Mouse (Mus musculus) erythroid progenitor cell, adult 5-6 weeks (primary cell): ENCODE measurements at regions not wholly inside any gene's neighbourhood (a gene's known extent, or its start where the extent isn't known, plus 50 kb on each side); places are given as distances from the start of the nearest gene placed in this dataset.
"Not testable (repeated sequence)": the region's sequence is repeated elsewhere in the genome, so short reads cannot be mapped to it uniquely, and the experiment has no call there.

Source experiments
- ATAC-seq: replicated peaks from 2 replicates; pipeline ENCODE4 v1.8.0; 2016; ENCODE audit warnings: moderate number of reproducible peaks, mild to moderate bottlenecking, moderate TSS enrichment, inconsistent platforms; ENCODE audit not compliant: poor library complexity, low FRiP score, severe bottlenecking

DNA sequence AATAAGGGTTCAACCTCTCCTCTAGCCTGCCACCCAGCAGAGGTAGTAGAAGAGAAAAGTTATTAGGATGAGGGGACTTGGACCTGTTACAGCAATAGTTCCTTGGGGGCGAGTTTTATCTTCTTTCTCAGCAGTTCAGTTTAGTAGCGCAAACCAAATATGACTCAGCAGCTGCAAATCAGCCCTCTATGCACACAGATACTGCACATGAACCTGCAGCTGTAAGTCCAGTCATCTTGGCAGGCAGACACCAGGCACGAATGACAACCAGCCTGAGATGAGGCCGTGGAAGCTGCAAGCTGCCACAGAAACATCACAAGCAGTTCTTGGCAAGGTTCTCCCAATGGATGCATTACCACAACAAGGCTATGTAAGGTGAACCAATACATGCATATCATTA lies 327.0 kb upstream of the Akr1e1 start:
- ATAC-seq = no peak

DNA sequence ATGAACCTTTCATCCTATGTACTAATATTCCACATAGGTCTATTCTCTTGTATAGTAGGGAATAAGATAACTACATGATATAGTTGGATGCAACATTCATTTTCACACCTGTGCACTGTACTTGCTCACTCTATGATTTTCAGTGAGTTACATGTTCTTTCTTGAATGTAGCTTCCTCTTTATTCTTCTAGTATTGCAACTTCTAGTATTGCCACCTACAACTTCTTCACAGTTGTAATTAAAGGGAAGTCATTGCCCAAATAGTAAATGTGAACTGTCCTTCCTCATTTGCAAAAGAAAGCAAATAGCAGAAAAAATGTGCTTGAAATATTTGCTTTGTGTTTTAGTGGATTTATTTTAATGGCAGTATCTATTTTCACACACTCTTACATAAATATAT lies 330.9 kb upstream of the Akr1e1 start:
- no peak for ATAC-seq

DNA sequence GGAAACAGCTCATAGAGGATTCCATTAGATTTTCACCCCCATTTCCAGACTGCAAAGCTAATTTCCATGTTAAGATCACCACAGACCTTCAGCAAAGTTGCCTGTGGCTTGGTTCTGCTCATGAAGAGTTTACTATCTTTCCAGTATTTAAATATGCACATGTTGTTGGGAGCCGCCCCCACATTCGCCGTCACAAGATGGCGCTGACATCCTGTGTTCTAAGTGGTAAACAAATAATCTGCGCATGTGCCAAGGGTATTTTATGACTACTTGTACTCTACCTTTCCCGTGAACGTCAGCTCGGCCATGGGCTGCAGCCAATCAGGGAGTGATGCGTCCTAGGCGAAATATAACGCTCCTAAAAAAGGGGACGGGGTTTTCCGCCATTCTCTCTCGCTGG lies 333.5 kb upstream of the Akr1e1 start:
- not testable (repeated sequence) for ATAC-seq

- no peak for ATAC-seq
Observed at GRCm38 (mm10) chr13:4943046-4943445, 334.1 kb upstream of the Akr1e1 start.

- ATAC-seq = no peak
Observed at GRCm38 (mm10) chr13:4955384-4955783, 346.4 kb upstream of the Akr1e1 start.

GRCm38 (mm10) chr13:4964824-4965223 lies 355.9 kb upstream of the Akr1e1 start:
- no peak for ATAC-seq

DNA sequence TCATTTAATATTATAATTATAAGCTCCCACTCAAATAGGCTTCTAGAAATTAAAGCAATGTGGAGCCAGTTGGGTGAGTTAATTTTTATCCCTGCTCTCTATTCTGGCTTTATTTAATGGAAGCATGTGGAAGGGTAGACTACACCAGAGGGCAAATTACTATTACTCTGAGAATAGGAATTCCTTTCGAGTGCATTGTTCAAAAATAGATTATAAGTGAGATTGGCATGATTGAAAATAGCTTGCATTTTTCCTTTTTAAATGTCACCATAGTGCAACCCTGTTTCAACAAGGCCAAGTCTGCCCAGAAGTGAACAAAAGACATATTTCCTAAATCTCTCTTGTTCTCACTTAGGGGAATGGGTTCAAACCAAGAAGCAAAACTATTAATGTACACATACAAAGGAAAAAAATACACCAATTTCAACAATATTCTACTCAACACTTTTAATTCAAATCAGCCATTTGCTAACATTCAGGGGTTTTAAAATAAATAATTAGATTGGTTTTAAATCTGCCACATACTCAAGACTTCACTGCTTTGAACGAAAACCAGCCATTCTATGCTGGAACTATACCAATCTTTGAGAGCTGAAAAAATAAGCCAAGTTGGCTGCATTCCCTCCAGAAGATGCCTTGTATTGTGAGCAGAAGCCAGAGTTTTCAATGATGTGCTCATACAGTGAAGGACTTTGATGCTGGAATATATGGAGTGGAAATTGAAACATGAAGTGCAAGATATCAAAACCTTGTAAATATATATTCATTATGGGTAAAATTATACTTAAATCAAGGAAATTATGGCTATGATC lies 361.3 kb upstream of the Akr1e1 start:
- no peak for ATAC-seq

DNA sequence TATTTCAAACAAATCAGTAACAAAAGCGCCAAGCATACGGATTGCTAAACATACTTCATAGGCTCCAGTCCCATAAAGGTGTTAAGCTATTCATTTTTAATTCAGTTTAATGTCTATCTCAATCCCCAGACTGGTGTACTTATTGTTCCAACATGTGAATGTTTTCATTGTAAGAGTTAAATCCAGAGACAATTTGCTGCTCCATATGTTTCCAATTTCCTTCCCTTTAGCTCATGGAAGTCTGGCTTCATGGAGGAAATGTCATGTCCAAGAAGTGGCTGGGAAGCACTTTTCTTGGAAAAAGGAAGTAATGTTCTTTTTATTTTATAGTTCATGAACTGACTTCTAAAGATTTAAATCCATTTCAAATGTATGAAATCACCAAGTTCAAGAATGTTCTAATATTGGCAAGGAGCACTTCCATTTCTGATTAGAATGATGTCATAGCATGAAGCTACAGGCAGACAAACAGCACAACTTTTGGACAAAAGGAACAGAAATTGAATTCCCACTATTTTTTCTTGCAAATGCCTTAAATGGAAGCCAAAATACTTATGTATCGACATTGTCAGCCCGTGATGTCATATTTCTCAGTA lies 362.6 kb upstream of the Akr1e1 start:
- no peak for ATAC-seq

DNA sequence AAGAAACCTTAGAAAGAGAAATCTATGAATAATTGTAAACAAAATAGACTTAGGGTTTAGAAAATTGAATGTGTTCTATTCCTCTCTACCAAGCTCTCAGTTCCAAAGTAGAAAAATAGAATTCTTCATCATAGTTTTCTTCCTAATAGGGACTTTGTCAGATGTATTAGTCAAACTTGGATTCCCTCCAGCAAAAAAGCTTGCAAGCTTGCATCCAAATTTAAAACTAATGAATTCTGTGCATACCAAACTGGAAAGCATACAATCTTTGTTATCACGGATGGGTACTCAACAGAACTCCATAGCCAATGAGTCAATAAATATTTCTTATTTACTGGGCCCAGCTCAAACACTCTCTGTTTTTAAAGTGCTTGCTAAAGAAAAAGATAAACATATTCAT lies 383.9 kb upstream of the Akr1e1 start:
- no peak for ATAC-seq

- ATAC-seq = no peak
Observed at GRCm38 (mm10) chr13:5008296-5008695, 399.3 kb upstream of the Akr1e1 start.

DNA sequence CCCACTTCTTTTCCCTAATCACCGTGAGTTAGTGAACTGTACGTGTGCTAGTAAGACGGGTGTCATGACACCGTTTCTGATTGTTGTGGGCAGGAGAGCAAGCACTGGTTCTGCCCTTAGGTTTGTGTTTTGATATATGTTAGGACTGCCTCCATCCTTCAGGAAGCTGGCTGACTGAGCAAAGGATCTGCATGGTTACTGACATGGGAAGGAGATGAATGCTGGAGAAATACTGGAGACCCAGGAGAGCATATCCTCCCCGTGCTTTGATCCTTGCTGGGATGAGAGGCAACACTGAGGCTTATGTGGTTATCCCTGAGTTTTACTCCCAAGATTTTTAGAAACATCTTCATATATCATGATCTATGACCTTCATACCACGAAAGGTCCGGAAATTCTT lies 413.5 kb upstream of the Akr1e1 start:
- ATAC-seq = no peak

DNA sequence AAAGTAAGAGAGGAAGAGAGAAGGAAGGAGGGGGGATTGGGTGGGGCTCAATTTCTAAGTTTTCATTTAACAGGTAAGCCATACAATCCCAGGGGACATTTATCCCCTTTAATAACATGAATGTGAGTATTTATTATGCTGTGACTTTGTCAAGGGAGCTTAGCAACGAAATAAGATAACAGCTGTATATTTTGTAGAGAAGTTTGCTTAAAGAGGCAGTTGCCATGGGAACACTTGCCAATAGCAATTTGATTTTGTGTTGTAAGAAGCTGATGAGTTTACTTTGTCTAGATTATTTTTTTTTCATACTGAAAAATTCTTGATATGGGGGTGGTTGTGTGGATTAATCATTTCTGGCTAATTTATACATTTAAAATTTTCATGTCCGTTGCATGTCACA lies 450.9 kb upstream of the Akr1e1 start:
- no peak for ATAC-seq

DNA sequence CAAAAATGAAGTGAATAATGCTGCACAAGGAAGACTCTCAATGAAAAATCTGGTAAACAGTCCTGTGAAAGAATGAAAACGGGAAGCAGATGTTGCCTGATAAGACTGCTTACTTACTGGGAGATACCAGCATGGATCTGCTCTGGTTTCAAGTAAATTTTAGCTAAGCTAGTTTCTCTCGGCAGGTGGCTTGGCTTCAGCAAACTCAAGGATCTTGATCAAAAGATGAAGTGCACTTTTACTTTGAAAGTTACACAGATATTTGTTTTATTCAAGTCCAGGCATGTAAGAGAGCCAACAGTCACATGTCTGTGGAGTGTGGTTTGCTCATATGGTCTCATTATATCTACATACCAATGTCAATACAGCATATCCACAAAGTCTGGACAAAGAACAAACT lies 451.5 kb upstream of the Akr1e1 start:
- no peak for ATAC-seq

DNA sequence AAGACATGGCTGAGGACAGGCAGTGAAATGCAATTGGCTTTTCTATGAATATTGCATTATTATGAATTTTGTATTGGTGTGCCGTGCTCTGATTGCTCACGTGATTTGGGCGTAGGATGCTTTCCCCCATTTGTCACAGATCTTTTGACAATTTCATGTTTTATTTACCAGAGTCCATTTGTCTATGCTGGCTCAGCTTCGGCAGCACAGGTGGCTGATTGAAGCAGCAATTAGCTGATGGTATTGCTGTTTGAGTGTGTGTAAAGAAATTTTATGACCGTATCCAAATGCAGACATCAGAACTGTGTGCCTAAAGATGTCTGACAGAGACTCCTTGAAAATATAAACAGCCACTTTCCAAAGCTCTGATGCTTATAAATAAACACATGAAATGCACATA lies 498.5 kb upstream of the Akr1e1 start:
- ATAC-seq = no peak

GRCm38 (mm10) chr13:5154911-5155310 lies 545.9 kb upstream of the Akr1e1 start:
- ATAC-seq = no peak

GRCm38 (mm10) chr13:5159765-5160684 lies 551.1 kb upstream of the Akr1e1 start:
- no peak for ATAC-seq

DNA sequence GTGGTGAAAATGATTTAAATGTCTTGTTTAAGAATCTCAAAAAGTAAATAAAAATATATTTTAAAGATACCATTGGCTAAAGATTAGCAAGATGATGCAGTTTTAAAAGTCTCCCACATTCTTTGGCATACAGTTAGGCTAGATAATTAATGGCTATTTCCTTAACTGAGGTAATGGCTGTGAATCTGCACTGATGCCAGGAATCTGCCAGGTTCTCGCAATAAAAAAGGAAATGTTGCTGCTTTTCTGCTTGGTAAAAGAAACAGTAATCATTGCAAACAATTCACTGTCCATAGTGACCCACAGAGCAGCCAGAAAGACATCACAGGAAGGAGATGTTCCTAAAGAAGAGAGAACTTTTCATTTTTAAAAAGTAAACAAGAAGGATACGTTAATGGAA lies 557.7 kb upstream of the Akr1e1 start:
- no peak for ATAC-seq

- no peak for ATAC-seq
Observed at GRCm38 (mm10) chr13:5178996-5179395, 570.0 kb upstream of the Akr1e1 start.

GRCm38 (mm10) chr13:5179552-5179951 lies 570.6 kb upstream of the Akr1e1 start:
- no peak for ATAC-seq

- not testable (repeated sequence) for ATAC-seq
Observed at GRCm38 (mm10) chr13:5185237-5185800, 576.3 kb upstream of the Akr1e1 start.
